ENCODE assay signal across 19 mouse cellular contexts in the genomic region with DNA sequence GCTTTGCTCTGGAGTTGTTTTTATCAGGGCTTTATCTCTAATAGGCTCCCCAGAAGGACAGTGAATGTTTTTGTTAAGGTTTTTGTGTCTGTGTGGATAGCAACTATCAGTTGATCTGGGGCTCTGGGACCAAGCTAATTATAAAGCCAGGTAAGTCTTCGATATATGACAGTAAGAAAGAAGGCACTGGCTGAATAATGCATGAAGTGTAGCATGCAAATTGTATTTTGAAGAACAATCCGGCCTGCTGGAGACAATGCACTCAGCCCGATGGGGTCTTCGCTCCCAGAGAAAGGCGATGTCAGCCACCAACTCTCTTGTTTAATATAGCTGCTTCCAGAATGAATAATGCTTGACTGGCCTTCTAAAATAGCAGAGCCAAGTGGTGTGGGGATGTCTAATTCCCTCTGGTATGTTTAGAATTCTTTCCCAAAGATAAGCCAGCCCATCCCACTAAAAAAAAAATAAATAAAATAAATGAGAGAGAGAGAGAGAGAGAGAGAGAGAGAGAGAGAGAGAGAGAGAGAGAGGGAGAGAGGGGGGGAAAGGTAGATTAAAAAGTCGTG.
DNase-seq lines count a peak whose midpoint lies in the region; ATAC-seq and TF ChIP-seq lines count a peak whose summit lies in the region.
"Had no signal": no experiment of that assay in that cellular context is flagged by ENCODE, and none has a peak within 500 bp of the region (broad histone marks: within the 10 kb centered on the region; RNA-seq: fewer than 3 reads in every experiment).

No protein-coding gene starts in this region.

- WGBS in heart, embryonic 13.5 days: 36% methylated on average over 6 of the region's 6 CpGs
- 10% methylated on average over 6 of the region's 6 CpGs for WGBS in hindbrain, embryonic 14.5 days
- WGBS in midbrain, postnatal 0 days: 16% methylated on average over 6 of the region's 6 CpGs

- no peak overlapping the region for H3K4me3 ChIP-seq in heart, embryonic 13.5 days
- H3K4me3 ChIP-seq in hindbrain, embryonic 14.5 days (replicated peaks; ENCODE audit: low read length): no peak overlapping the region
- H3K4me3 ChIP-seq in midbrain, postnatal 0 days (ENCODE audit: low read depth, low read length): no peak overlapping the region
- H3K4me3 ChIP-seq in left cerebral cortex, adult 2 months: no peak overlapping the region
- H3K4me3 ChIP-seq: embryonic facial prominence, embryonic 15.5 days; limb, embryonic 12.5 days; liver, embryonic 15.5 days; megakaryocyte, embryonic 14.5 days had no signal

- H3K27ac ChIP-seq in heart, embryonic 13.5 days (replicated peaks): peak overlapping the region; percentile 12; the same call in 1 of the 2 replicates
- peak overlapping the region; percentile 73 for H3K27ac ChIP-seq in hindbrain, embryonic 14.5 days
- H3K27ac ChIP-seq in midbrain, postnatal 0 days (ENCODE audit: low read depth, low read length): 0 out of 2 replicates have a peak overlapping the region, but pooled peaks have one; percentile 32
- no peak overlapping the region for H3K27ac ChIP-seq in left cerebral cortex, adult 2 months
- H3K27ac ChIP-seq: embryonic facial prominence, embryonic 15.5 days; limb, embryonic 12.5 days; liver, embryonic 15.5 days had no signal

- ATAC-seq in heart, embryonic 13.5 days (ENCODE audit: extremely low read depth, insufficient number of reproducible peaks, low FRiP score, low TSS enrichment): no peak
- ATAC-seq in hindbrain, embryonic 14.5 days (ENCODE audit: low FRiP score): 0 out of 2 replicates have a peak, but pooled peaks have one; percentile 35
- ATAC-seq in midbrain, postnatal 0 days (ENCODE audit: low FRiP score): no peak
- ATAC-seq: intestine, postnatal 0 days had no signal

- no peaks in the 10 kb centered on the region for H3K36me3 ChIP-seq in heart, embryonic 13.5 days
- no peaks in the 10 kb centered on the region for H3K36me3 ChIP-seq in hindbrain, embryonic 14.5 days (replicated peaks; ENCODE audit: control insufficient read depth, insufficient read depth)
- no peaks in the 10 kb centered on the region for H3K36me3 ChIP-seq in midbrain, postnatal 0 days (ENCODE audit: insufficient read depth, low read length)
- H3K36me3 ChIP-seq: embryonic facial prominence, embryonic 15.5 days; limb, embryonic 12.5 days; liver, embryonic 15.5 days had no signal

- no peak for DNase-seq in heart, postnatal 4 days
- DNase-seq in retina, embryonic 14.5 days (ENCODE audit: low spot score): peak; percentile 27
- no peak for DNase-seq in retina, postnatal 1 day
- no peak for DNase-seq in hindbrain, embryonic 14.5 days (ENCODE audit: low spot score)
- no peak for DNase-seq in midbrain, postnatal 0 days (ENCODE audit: low spot score)
- DNase-seq in left cerebral cortex, adult 2 months (ENCODE audit: extremely low spot score in 1 of 2, low spot score in 2 of 2): no peak
- no peak for DNase-seq in urinary bladder, postnatal 14 days (ENCODE audit: low spot score)
- DNase-seq: cerebellum, adult 9-11 months; embryo, embryonic 11 days; gastrocnemius, postnatal 10 days; kidney, postnatal 10 days; lung, postnatal 14 days; thymus, postnatal 4 days had no signal

- no peaks in the 10 kb centered on the region for H3K9me3 ChIP-seq in heart, embryonic 13.5 days
- no peaks in the 10 kb centered on the region for H3K9me3 ChIP-seq in hindbrain, embryonic 14.5 days (ENCODE audit: control insufficient read depth, low read length)
- no peaks in the 10 kb centered on the region for H3K9me3 ChIP-seq in midbrain, postnatal 0 days (ENCODE audit: low read length)
- H3K9me3 ChIP-seq: embryonic facial prominence, embryonic 15.5 days; limb, embryonic 12.5 days; liver, embryonic 15.5 days; megakaryocyte, embryonic 14.5 days had no signal

- H3K4me1 ChIP-seq in heart, embryonic 13.5 days: peaks cover 69% of the 10 kb centered on the region
- peaks cover 34% of the 10 kb centered on the region for H3K4me1 ChIP-seq in hindbrain, embryonic 14.5 days (replicated peaks; ENCODE audit: control insufficient read depth, insufficient read depth, low read length)
- H3K4me1 ChIP-seq in midbrain, postnatal 0 days (ENCODE audit: insufficient read depth, low read length): peaks cover 14% of the 10 kb centered on the region
- H3K4me1 ChIP-seq: embryonic facial prominence, embryonic 15.5 days; liver, embryonic 15.5 days had no signal

- intact Hi-C loops in left cerebral cortex, adult 2 months (cut with DNase I): no loop called here

- no peak overlapping the region for H3K9ac ChIP-seq in heart, embryonic 13.5 days
- H3K9ac ChIP-seq in hindbrain, embryonic 14.5 days: peak overlapping the region; percentile 35; the same call in 1 of the 2 replicates
- H3K9ac ChIP-seq in midbrain, postnatal 0 days (replicated peaks; ENCODE audit: low read length, poor library complexity, severe bottlenecking): no peak overlapping the region
- H3K9ac ChIP-seq: embryonic facial prominence, embryonic 15.5 days; limb, embryonic 12.5 days; liver, embryonic 15.5 days had no signal

- no peak for TF ChIP-seq CTCF in midbrain, postnatal 0 days (IDR thresholded peaks at IDR 0.05)
- TF ChIP-seq CTCF in left cerebral cortex, adult 2 months (IDR thresholded peaks at IDR 0.05): no peak

- no peaks in the 10 kb centered on the region for H3K27me3 ChIP-seq in heart, embryonic 13.5 days (replicated peaks)
- no peaks in the 10 kb centered on the region for H3K27me3 ChIP-seq in hindbrain, embryonic 14.5 days (ENCODE audit: control insufficient read depth, insufficient read depth, low read length)
- no peaks in the 10 kb centered on the region; the same call in 1 of the 2 replicates for H3K27me3 ChIP-seq in midbrain, postnatal 0 days (ENCODE audit: insufficient read depth, low read length)
- H3K27me3 ChIP-seq: embryonic facial prominence, embryonic 15.5 days; limb, embryonic 12.5 days had no signal

- no peak overlapping the region for H3K4me2 ChIP-seq in heart, embryonic 13.5 days
- no peak overlapping the region for H3K4me2 ChIP-seq in hindbrain, embryonic 14.5 days (replicated peaks)
- H3K4me2 ChIP-seq in midbrain, postnatal 0 days (ENCODE audit: low read depth, low read length, poor library complexity, severe bottlenecking): no peak overlapping the region
- H3K4me2 ChIP-seq: embryonic facial prominence, embryonic 15.5 days; limb, embryonic 12.5 days; liver, embryonic 15.5 days had no signal
